Mouse (Mus musculus): ENCODE results near the gene Olfr373. TPM values are rescaled to one million over a fixed set of nuclear protein-coding genes. Genes with fewer than 3 reads are reported as not detected.

Gene Olfr373
- total and polyA plus RNA-seq, 3 experiments = 0.29 TPM; not detected in 2

DNA sequence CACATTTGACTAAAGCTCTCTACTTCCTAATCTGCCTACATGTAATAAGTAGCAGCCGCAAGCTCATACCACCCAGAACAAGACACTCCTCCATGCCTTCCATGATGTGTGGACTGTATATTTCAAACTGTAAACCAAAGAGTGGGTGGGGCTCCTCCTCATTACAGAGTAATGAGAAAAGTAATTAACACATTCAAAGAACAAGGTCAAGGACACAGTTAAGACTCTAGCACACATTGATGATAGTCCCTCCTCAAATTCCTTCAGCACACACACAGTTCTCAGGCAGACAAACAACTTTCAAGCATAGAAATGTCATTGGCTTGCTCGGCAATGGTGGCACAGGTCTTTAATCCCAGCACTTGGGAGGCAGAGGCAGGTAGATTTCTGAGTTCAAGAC lies 32.2 kb downstream of the Olfr373 start:
- Histone ChIP-seq H3K9me3 (replicated peaks; ENCODE audit: low read length) (no peaks in the 10 kb centered on the region), H3K27me3 (replicated peaks) (no peaks in the 10 kb centered on the region)
- dilution Hi-C loops (cut with MboI; ENCODE audit: extremely low pct_ligation_motif_present, extremely low pct_unique_long_range_greater_than_20kb, low sequenced_read_pairs) = no loop called here

DNA sequence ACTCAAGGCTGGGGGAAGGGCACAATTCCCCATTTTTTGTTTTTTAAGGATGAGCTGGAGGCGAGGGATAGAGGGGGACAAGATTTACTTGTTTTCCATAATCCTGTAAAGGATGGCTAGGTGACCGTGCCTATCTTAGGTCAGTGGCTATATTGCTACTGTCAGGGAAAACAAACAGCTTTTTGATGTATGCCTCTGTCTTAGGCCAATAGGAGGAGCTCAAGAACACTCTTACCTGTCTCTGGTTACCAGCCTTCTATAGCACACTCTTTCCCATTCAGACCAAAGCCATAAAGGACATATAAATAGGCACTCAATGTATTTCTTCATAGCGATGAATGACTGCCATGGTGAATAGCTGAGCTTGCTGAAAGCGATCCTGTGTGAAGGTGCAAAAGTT lies 35.6 kb downstream of the Olfr373 start:
- Histone ChIP-seq H3K79me2 (replicated peaks; ENCODE audit: control insufficient read depth, extremely low read depth, insufficient read depth, poor library complexity, severe bottlenecking) (no peaks in the 10 kb centered on the region), H3K36me3 (replicated peaks in 1 of 2; ENCODE audit: control insufficient read depth in 1 of 2, insufficient read depth in 1 of 2, low read length in 1 of 2) (no peaks in the 10 kb centered on the region), H3K9ac (ENCODE audit: insufficient read depth, low read depth) (no peak overlapping the region), H3K4me3 (replicated peaks in 1 of 3; ENCODE audit: low read depth in 2 of 3, low read length in 2 of 3, poor library complexity in 1 of 3) (no peak overlapping the region), H3K27me3 (replicated peaks) (no peaks in the 10 kb centered on the region), H3K4me2 (ENCODE audit: insufficient read depth, low read depth, poor library complexity, severe bottlenecking) (no peak overlapping the region), H3K4me1 (ENCODE audit: control insufficient read depth in 1 of 2, insufficient read depth in 2 of 2) (peaks cover 0 to 3% of the 10 kb centered on the region in 2 experiments; a peak in 1 of 4 replicates), H3K27ac (ENCODE audit: insufficient read depth, low read depth) (no peak overlapping the region), H3K9me3 (replicated peaks; ENCODE audit: low read length) (no peaks in the 10 kb centered on the region)
- DNase-seq (ENCODE audit: extremely low read depth) = no peak
- TF ChIP-seq BHLHE40 (IDR thresholded peaks at IDR 0.05; ENCODE audit: low read depth, low read length) = no peak
- TF ChIP-seq USF2 (conservative IDR thresholded peaks at IDR 0.05; ENCODE audit: low read depth, low read length) = no peak
- no peak for TF ChIP-seq MAX (IDR thresholded peaks at IDR 0.05; ENCODE audit: low read length)
- TF ChIP-seq NELFE (IDR thresholded peaks at IDR 0.05; ENCODE audit: low read depth, low read length) = no peak
- peak; percentile 35 for TF ChIP-seq RAD21 (IDR thresholded peaks at IDR 0.05; ENCODE audit: low read depth, low read length)
- no peak for TF ChIP-seq TCF12 (IDR thresholded peaks at IDR 0.05; ENCODE audit: low read depth, low read length)
- TF ChIP-seq IRF4 (IDR thresholded peaks at IDR 0.05; ENCODE audit: low read depth, low read length) = no peak
- TF ChIP-seq GABPA (IDR thresholded peaks at IDR 0.05; ENCODE audit: insufficient replicate concordance, low read depth, low read length) = no peak
- no peak for TF ChIP-seq KAT2A (IDR thresholded peaks at IDR 0.05; ENCODE audit: insufficient replicate concordance, low read length)
- no peak for TF ChIP-seq JUND (conservative IDR thresholded peaks at IDR 0.05; ENCODE audit: low read depth, low read length)
- TF ChIP-seq MAZ (IDR thresholded peaks at IDR 0.05; ENCODE audit: low read depth, low read length) = no peak
- TF ChIP-seq CTCF (conservative IDR thresholded peaks at IDR 0.05 in 1 of 2, IDR thresholded peaks at IDR 0.05 in 1 of 2; ENCODE audit: low read depth in 2 of 2, low read length in 2 of 2) = peak in 1 of 2 experiments; percentile 56; a peak in 2 of 4 replicates
- TF ChIP-seq MAFK (IDR thresholded peaks at IDR 0.05; ENCODE audit: insufficient replicate concordance, low read length) = no peak
- no peak for TF ChIP-seq ETS1 (conservative IDR thresholded peaks at IDR 0.05; ENCODE audit: low read depth, low read length)
- TF ChIP-seq JUN (IDR thresholded peaks at IDR 0.05; ENCODE audit: insufficient read depth, low read depth, low read length) = no peak
- TF ChIP-seq SMC3 (IDR thresholded peaks at IDR 0.05; ENCODE audit: low read depth, low read length) = peak; percentile 32; the same call in 1 of the 2 replicates
- no peak for TF ChIP-seq HCFC1 (IDR thresholded peaks at IDR 0.05; ENCODE audit: low read depth, low read length)
- no peak for TF ChIP-seq UBTF (IDR thresholded peaks at IDR 0.05; ENCODE audit: low read depth, low read length)
- TF ChIP-seq ZMIZ1 (IDR thresholded peaks at IDR 0.05; ENCODE audit: low read depth, low read length) = no peak
- no peak for TF ChIP-seq E2F4 (IDR thresholded peaks at IDR 0.05; ENCODE audit: insufficient replicate concordance, low read depth, low read length)
- no peak for TF ChIP-seq SIN3A (IDR thresholded peaks at IDR 0.05; ENCODE audit: low read length)
- no peak for TF ChIP-seq CHD2 (IDR thresholded peaks at IDR 0.05; ENCODE audit: low read length)
- no peak for TF ChIP-seq ZKSCAN1 (IDR thresholded peaks at IDR 0.05; ENCODE audit: borderline replicate concordance, low read depth, low read length)
- in situ Hi-C loops (cut with MboI; ENCODE audit: low pct_ligation_motif_present, low pct_unique_long_range_greater_than_20kb, low sequenced_read_pairs) = loop anchor here (25.0 kb wide), 1 partner anchor 981 kb away; no protein-coding TSS in a partner anchor
- dilution Hi-C loops (cut with MboI; ENCODE audit: extremely low pct_ligation_motif_present, extremely low pct_unique_long_range_greater_than_20kb, low sequenced_read_pairs) = no loop called here

More for the DNA sequence above, 32.2 kb downstream of the Olfr373 start:
- Histone ChIP-seq H3K4me2 (ENCODE audit: insufficient read depth, low read depth, poor library complexity, severe bottlenecking) (no peak overlapping the region), H3K9ac (ENCODE audit: insufficient read depth, low read depth) (no peak overlapping the region), H3K36me3 (replicated peaks in 1 of 2; ENCODE audit: control insufficient read depth in 1 of 2, insufficient read depth in 1 of 2, low read length in 1 of 2) (no peaks in the 10 kb centered on the region), H3K4me1 (ENCODE audit: control insufficient read depth in 1 of 2, insufficient read depth in 2 of 2) (peaks cover 5 to 6% of the 10 kb centered on the region in 2 experiments; a peak in 3 of 4 replicates), H3K4me3 (replicated peaks in 1 of 3; ENCODE audit: low read depth in 2 of 3, low read length in 2 of 3, poor library complexity in 1 of 3) (no peak overlapping the region), H3K27ac (ENCODE audit: insufficient read depth, low read depth) (no peak overlapping the region), H3K79me2 (replicated peaks; ENCODE audit: control insufficient read depth, extremely low read depth, insufficient read depth, poor library complexity, severe bottlenecking) (no peaks in the 10 kb centered on the region)
- in situ Hi-C loops (cut with MboI; ENCODE audit: low pct_ligation_motif_present, low pct_unique_long_range_greater_than_20kb, low sequenced_read_pairs) = loop anchor here (25.0 kb wide), 1 partner anchor 978 kb away; no protein-coding TSS in a partner anchor
- TF ChIP-seq ZKSCAN1 (IDR thresholded peaks at IDR 0.05; ENCODE audit: borderline replicate concordance, low read depth, low read length) = no peak
- no peak for TF ChIP-seq ELF1 (IDR thresholded peaks at IDR 0.05; ENCODE audit: low read depth, low read length)
- TF ChIP-seq MXI1 (IDR thresholded peaks at IDR 0.05; ENCODE audit: low read depth, low read length) = no peak
- no peak for TF ChIP-seq CTCF (conservative IDR thresholded peaks at IDR 0.05 in 1 of 2, IDR thresholded peaks at IDR 0.05 in 1 of 2; ENCODE audit: low read depth in 2 of 2, low read length in 2 of 2)
- TF ChIP-seq ZMIZ1 (IDR thresholded peaks at IDR 0.05; ENCODE audit: low read depth, low read length) = no peak
- no peak for TF ChIP-seq TBP (conservative IDR thresholded peaks at IDR 0.05; ENCODE audit: low read depth, low read length)
- TF ChIP-seq ZNF384 (IDR thresholded peaks at IDR 0.05; ENCODE audit: low read depth, low read length) = no peak
- no peak for TF ChIP-seq MYC (IDR thresholded peaks at IDR 0.05; ENCODE audit: low read depth, low read length)
- TF ChIP-seq USF1 (IDR thresholded peaks at IDR 0.05; ENCODE audit: low read depth, low read length) = no peak
- TF ChIP-seq ZC3H11A (IDR thresholded peaks at IDR 0.05; ENCODE audit: low read depth, low read length) = no peak
- no peak for DNase-seq (ENCODE audit: extremely low read depth)
